Mouse (Mus musculus) limb, embryonic 14.5 days (tissue): ENCODE data around the gene Hsd3b2. TPM values are rescaled to one million over a fixed set of nuclear protein-coding genes. Genes with fewer than 3 reads are reported as not detected.
"Not testable (repeated sequence)": the region's sequence is repeated elsewhere in the genome, so short reads cannot be mapped to it uniquely, and the experiment has no call there.

Experiments
- ATAC-seq: fragments of 200-750 bp; cut with Nextera tagmentation; 2 replicates; pipeline ENCODE4 v1.8.0; 2017; ENCODE audit warnings: low read depth, moderate number of reproducible peaks, moderate TSS enrichment; ENCODE audit not compliant: low FRiP score
- DNase-seq: peaks from one replicate; pipeline ENCODE4 v3.0.0-alpha.2; 2015; ENCODE audit warnings: low spot score
- H3K27ac ChIP-seq: fragments of 300-500 bp; sonication (generic); replicated peaks from 2 replicates; pipeline ENCODE4 v1.5.1; 2014; ENCODE audit warnings: low read depth, mild to moderate bottlenecking, low read length, moderate library complexity, mixed read lengths
- H3K27me3 ChIP-seq: fragments of 300-500 bp; sonication (generic); 2 replicates; pipeline ENCODE4 v1.6.1; 2014; ENCODE audit warnings: low read length, mixed read lengths; ENCODE audit not compliant: control insufficient read depth, insufficient read depth
- H3K36me3 ChIP-seq: fragments of 300-500 bp; sonication (generic); 2 replicates; pipeline ENCODE4 v1.6.1; 2014; ENCODE audit warnings: mild to moderate bottlenecking, low read length, moderate library complexity, mixed read lengths; ENCODE audit not compliant: control insufficient read depth, insufficient read depth
- H3K4me1 ChIP-seq: fragments of 300-500 bp; sonication (generic); 2 replicates; pipeline ENCODE4 v1.6.1; 2014; ENCODE audit warnings: antibody characterized with exemption, low read length, mixed read lengths; ENCODE audit not compliant: control insufficient read depth, insufficient read depth
- H3K4me2 ChIP-seq: fragments of 300-500 bp; sonication (generic); replicated peaks from 2 replicates; pipeline ENCODE4 v1.6.1; 2014; ENCODE audit warnings: low read depth, mild to moderate bottlenecking, low read length, moderate library complexity; ENCODE audit not compliant: severe bottlenecking
- H3K4me3 ChIP-seq: fragments of 300-500 bp; sonication (generic); replicated peaks from 2 replicates; pipeline ENCODE4 v1.5.1; 2014; ENCODE audit warnings: low read length
- H3K9ac ChIP-seq: fragments of 300-500 bp; sonication (generic); 2 replicates; pipeline ENCODE4 v1.6.1; 2014; ENCODE audit warnings: mild to moderate bottlenecking, low read depth, low read length, moderate library complexity; ENCODE audit not compliant: severe bottlenecking
- H3K9me3 ChIP-seq: fragments of 300-500 bp; sonication (generic); 2 replicates; pipeline ENCODE4 v1.6.1; 2016; ENCODE audit warnings: low read length; ENCODE audit not compliant: control insufficient read depth
- POLR2A ChIP-seq: fragments of 200-500 bp; IDR thresholded peaks from 2 replicates; pipeline ENCODE4 v1.8.0; 2012; ENCODE audit warnings: inconsistent platforms, mild to moderate bottlenecking, moderate library complexity, borderline replicate concordance; ENCODE audit not compliant: insufficient read depth, insufficient read length; ENCODE audit errors: extremely low read depth
- WGBS: fragments of 180-500 bp; shearing (Covaris S2); extraction: QIAGEN DNeasy Blood & Tissue Kit; methylation state at CpG from one replicate; pipeline ENCODE4 v1.1.7; 2014; 5-methylcytosine and 5-hydroxymethylcytosine counted together
- polyA plus RNA-seq, 2 experiments: library from polyadenylated mRNA; depleted of rRNA in 1 of 2; stranded (reverse) in 1 of 2; unstranded in 1 of 2; fragments of >200 nt; fragmentation: Nextera tagmentation in 1 of 2; extraction: Ambion mirVana in 1 of 2; gene quantifications; 2 replicates each; pipeline versions ENCODE4 v1.2.1 to v1.2.3; 2012 to 2014

Gene Hsd3b2
- polyA plus RNA-seq (2012; rRNA removed) (not detected in 2 replicates), polyA plus RNA-seq (2014; fragmentation: Nextera tagmentation; extraction: Ambion mirVana) (not detected in 2 replicates)

- Histone ChIP-seq H3K27me3 (no peaks in the 10 kb centered on the region), H3K36me3 (no peaks in the 10 kb centered on the region), H3K4me2 (no peak within 1 kb of the TSS), H3K4me3 (no peak within 1 kb of the TSS), H3K9me3 (no peaks in the 10 kb centered on the region), H3K4me1 (no peaks in the 10 kb centered on the region), H3K27ac (no peak within 1 kb of the TSS), H3K9ac (no peak within 1 kb of the TSS)
- no peak for TF ChIP-seq POLR2A
- 76% methylated on average over 1 of the region's 1 CpGs for WGBS
- DNase-seq (no peak), ATAC-seq (no peak)
Observed at GRCm38 (mm10) chr3:98724376-98724775, at the start of gene Hsd3b2. TSS of gene Hsd3b2 (minus strand) at chr3:98724543.

- DNase-seq (no peak), ATAC-seq (no peak)
- no peak for TF ChIP-seq POLR2A
Observed at GRCm38 (mm10) chr3:98764155-98764554, 39.8 kb upstream of the Hsd3b2 start.

GRCm38 (mm10) chr3:98756836-98757235 is 32.5 kb upstream of the Hsd3b2 start:
- 81% methylated on average over 3 of the region's 3 CpGs for WGBS
- ATAC-seq = no peak

More at GRCm38 (mm10) chr3:98764155-98764554, 39.8 kb upstream of the Hsd3b2 start:
- Histone ChIP-seq H3K9me3 (no peaks in the 10 kb centered on the region), H3K4me3 (no peak overlapping the region), H3K36me3 (no peaks in the 10 kb centered on the region), H3K27ac (no peak overlapping the region), H3K27me3 (no peaks in the 10 kb centered on the region), H3K4me1 (no peaks in the 10 kb centered on the region), H3K9ac (no peak overlapping the region), H3K4me2 (no peak overlapping the region)

GRCm38 (mm10) chr3:98752171-98752570 is 27.8 kb upstream of the Hsd3b2 start:
- TF ChIP-seq POLR2A = no peak
- no peak overlapping the region for H3K4me3 ChIP-seq
- H3K4me1 ChIP-seq = no peaks in the 10 kb centered on the region
- no peak overlapping the region for H3K9ac ChIP-seq
- no peak for ATAC-seq
- DNase-seq = no peak
- no peaks in the 10 kb centered on the region for H3K9me3 ChIP-seq
- 58% methylated on average over 2 of the region's 2 CpGs for WGBS
- H3K36me3 ChIP-seq = no peaks in the 10 kb centered on the region
- H3K27me3 ChIP-seq = no peaks in the 10 kb centered on the region
- H3K4me2 ChIP-seq = no peak overlapping the region
- H3K27ac ChIP-seq = no peak overlapping the region

More at GRCm38 (mm10) chr3:98756836-98757235, 32.5 kb upstream of the Hsd3b2 start:
- H3K4me3 ChIP-seq = no peak overlapping the region
- no peak overlapping the region for H3K4me2 ChIP-seq
- no peaks in the 10 kb centered on the region for H3K9me3 ChIP-seq
- no peak for DNase-seq
- no peaks in the 10 kb centered on the region for H3K27me3 ChIP-seq
- no peaks in the 10 kb centered on the region for H3K36me3 ChIP-seq
- no peak overlapping the region for H3K9ac ChIP-seq
- H3K27ac ChIP-seq = no peak overlapping the region
- no peaks in the 10 kb centered on the region for H3K4me1 ChIP-seq
- no peak for TF ChIP-seq POLR2A

- not testable (repeated sequence) for H3K27me3 ChIP-seq, H3K4me1 ChIP-seq, ATAC-seq, DNase-seq, H3K9ac ChIP-seq, H3K27ac ChIP-seq, H3K4me2 ChIP-seq, H3K36me3 ChIP-seq, H3K9me3 ChIP-seq, H3K4me3 ChIP-seq
- WGBS = 38% methylated on average over 1 of the region's 1 CpGs
Observed at GRCm38 (mm10) chr3:98741043-98741442, 16.7 kb upstream of the Hsd3b2 start.

GRCm38 (mm10) chr3:98734340-98734739 is 10.0 kb upstream of the Hsd3b2 start:
- WGBS = 77% methylated on average over 4 of the region's 4 CpGs
- H3K9ac ChIP-seq = no peak overlapping the region
- no peak overlapping the region for H3K4me2 ChIP-seq
- ATAC-seq = no peak
- no peaks in the 10 kb centered on the region for H3K9me3 ChIP-seq
- no peak overlapping the region for H3K4me3 ChIP-seq
- no peaks in the 10 kb centered on the region for H3K4me1 ChIP-seq
- no peak overlapping the region for H3K27ac ChIP-seq
- DNase-seq = no peak
- H3K27me3 ChIP-seq = no peaks in the 10 kb centered on the region
- TF ChIP-seq POLR2A = no peak
- no peaks in the 10 kb centered on the region for H3K36me3 ChIP-seq
